Mouse (Mus musculus): ENCODE measurements around the gene Dnm3. TPM values are rescaled to one million over a fixed set of nuclear protein-coding genes. Genes with fewer than 3 reads are reported as not detected.

Dnm3 gene
- total RNA-seq, 4 experiments from 2014 or later = 80.3 to 99.6 (median 83.3) TPM

DNA sequence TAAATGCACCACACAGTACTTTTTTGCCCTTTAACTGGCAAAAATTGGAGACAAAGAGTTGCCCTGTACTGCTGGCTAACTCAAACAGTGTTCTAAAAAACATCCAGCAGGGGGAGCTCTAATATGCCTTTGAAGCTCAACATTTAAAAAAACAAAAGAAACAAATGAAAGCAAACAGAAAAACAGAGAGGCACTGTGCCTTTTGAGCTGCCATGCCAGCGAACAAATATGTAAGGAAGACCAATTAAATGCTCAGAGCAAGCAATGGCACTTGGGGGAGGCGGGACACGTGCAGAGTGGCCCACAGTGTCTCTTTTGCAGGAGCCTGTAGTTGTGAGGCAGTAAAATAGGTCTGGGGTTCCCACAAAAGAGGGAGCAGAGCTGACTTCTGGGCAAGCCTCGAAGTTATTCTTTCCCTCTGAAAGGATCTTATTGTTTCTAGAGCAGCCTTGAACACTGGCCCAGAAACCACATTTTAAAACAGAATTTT, 477.9 kb downstream of the Dnm3 start:
- peak; percentile 73 to 77 for DNase-seq (ENCODE audit: low spot score in 2 of 2)

GRCm38 (mm10) chr1:161999338-161999737, 478.5 kb downstream of the Dnm3 start:
- no peak for DNase-seq (ENCODE audit: low spot score in 2 of 2)

DNA sequence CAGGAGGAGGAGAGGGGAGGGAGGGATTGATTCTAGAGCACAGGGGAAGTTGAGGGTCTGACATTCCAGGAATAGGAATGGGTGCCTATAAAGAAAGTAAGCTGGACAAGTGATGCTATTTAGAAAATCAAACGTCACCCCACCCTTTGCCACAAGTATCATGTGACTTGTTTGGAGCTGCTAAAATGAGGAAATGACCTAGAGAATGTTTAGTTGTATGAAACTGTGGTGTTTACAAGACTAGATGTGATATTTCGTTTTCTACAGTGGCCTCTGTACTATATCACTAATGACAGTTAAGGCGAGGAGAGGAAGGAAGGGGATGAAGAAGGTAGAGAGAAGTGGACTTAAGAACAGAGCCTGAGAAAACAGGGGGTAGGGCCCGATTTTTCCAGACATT, 479.1 kb downstream of the Dnm3 start:
- DNase-seq (ENCODE audit: low spot score in 2 of 2) = no peak

- no peak for DNase-seq (ENCODE audit: low spot score in 2 of 2)
Measured at GRCm38 (mm10) chr1:161992389-161992788, 485.4 kb downstream of the Dnm3 start.

- DNase-seq (ENCODE audit: low spot score in 2 of 2) = no peak
Measured at GRCm38 (mm10) chr1:161991846-161992245, 486.0 kb downstream of the Dnm3 start.

- DNase-seq (ENCODE audit: low spot score in 2 of 2) = no peak
Measured at GRCm38 (mm10) chr1:161990684-161991578, 486.9 kb downstream of the Dnm3 start.

GRCm38 (mm10) chr1:161983979-161984566, 493.8 kb downstream of the Dnm3 start:
- DNase-seq (ENCODE audit: low spot score in 2 of 2) = no peak

DNA sequence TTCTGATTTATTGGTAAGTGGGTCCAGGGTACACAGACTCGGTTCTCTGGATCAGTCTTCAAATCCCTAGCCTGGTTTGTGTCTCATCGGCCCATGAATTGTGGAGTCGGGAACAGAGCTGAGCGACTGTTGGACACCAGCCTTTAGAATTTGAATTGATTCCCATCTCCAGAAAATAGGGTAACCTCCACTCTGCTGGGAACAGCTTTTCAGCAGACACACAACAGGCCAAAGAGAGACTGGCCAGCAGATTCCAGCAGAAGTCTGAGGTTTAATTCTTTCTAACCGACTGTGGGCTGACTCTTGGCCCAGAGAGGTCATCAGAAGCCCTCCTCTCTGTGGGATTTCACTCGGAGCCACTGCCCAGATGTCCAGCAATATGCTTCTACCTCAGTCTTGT, 494.4 kb downstream of the Dnm3 start:
- DNase-seq (ENCODE audit: low spot score in 2 of 2) = no peak

GRCm38 (mm10) chr1:161980626-161981298, 497.1 kb downstream of the Dnm3 start:
- DNase-seq (ENCODE audit: low spot score in 2 of 2) = no peak

- no peak for DNase-seq (ENCODE audit: low spot score in 2 of 2)
Measured at GRCm38 (mm10) chr1:161980046-161980445, 497.8 kb downstream of the Dnm3 start.

- no peak for DNase-seq (ENCODE audit: low spot score in 2 of 2)
Measured at GRCm38 (mm10) chr1:161979536-161979935, 498.3 kb downstream of the Dnm3 start, which contains the start of gene 4930558K02Rik. Gene 4930558K02Rik (minus strand): TSS chr1:161979636.

DNA sequence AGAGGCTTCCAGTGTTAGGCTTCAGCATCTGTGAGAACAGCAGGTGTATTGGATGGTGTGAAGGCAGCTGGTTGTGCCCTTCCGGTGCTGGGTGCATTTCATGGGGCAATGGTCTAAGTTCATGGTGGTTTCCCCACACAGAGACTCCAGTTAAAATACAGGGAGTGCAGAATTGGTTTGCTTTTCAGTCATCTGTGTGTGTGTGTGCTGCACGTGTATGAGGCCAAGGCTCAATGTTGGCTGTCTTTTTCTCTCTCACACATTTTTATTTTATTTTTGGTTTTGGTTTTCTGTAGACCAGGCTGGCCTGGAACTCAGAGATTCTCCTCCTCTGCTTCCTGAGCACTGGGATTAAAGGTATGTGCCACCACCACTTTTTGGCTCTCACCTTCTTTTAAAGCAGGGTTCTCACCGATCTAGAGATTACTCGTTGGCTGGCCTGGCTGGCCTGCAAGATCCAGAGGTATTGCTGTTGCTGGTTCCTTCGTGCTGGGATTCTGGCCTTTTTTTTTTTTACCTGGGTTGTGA, 499.6 kb downstream of the Dnm3 start:
- no peak for DNase-seq (ENCODE audit: low spot score in 2 of 2)

GRCm38 (mm10) chr1:161977331-161977730, 500.5 kb downstream of the Dnm3 start:
- no peak for DNase-seq (ENCODE audit: low spot score in 2 of 2)

GRCm38 (mm10) chr1:161976255-161977182, 501.3 kb downstream of the Dnm3 start:
- peak; percentile 70 to 80 for DNase-seq (ENCODE audit: low spot score in 2 of 2)

- DNase-seq (ENCODE audit: low spot score in 2 of 2) = no peak
Measured at GRCm38 (mm10) chr1:161972233-161972632, 505.6 kb downstream of the Dnm3 start.

GRCm38 (mm10) chr1:161970874-161971273, 507.0 kb downstream of the Dnm3 start:
- no peak for DNase-seq (ENCODE audit: low spot score in 2 of 2)

- peak; percentile 91 to 92 for DNase-seq (ENCODE audit: low spot score in 2 of 2)
Measured at GRCm38 (mm10) chr1:161968589-161969407, 509.0 kb downstream of the Dnm3 start, which contains the start of gene Pigc. Gene Pigc (plus strand): TSS chr1:161969186.

- no peak for DNase-seq (ENCODE audit: low spot score in 2 of 2)
Measured at GRCm38 (mm10) chr1:161967936-161968335, 509.9 kb downstream of the Dnm3 start.
